Mouse (Mus musculus): ENCODE data around the gene Vsx1. TPM values are rescaled to one million over a fixed set of nuclear protein-coding genes. Genes with fewer than 3 reads are reported as not detected.

Vsx1 gene
- polyA plus RNA-seq, 1 experiment from 2014 or later, result not detected

DNA sequence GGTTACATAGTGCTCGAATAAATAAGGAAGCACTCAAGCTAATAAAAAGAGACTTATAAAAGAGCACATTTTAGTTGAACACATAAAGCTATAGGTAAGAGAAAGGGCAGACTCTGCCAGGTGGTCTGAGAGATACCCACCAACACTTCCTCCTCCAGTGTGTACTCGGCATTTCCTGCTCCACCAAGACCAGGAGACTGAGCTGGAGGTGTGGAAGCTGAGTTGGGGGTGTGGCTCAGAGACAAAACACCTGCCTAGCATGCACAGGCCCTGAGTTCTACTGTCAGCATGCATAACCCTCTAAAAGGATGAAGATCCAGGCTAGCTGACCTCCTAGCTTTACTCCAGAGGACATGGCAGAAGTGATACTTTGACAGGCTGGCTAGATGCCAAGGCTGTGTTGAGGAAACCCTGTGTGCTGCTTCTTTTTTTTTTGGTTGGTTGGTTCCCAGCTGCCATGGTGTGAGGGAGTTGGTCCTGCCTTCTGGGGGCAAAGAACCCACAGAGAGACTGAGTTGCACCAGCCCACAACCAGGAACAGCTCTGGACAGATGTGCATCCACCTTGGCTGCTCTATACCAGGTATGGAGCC lies 19.6 kb downstream of the Vsx1 start:
- peaks cover 51% of the 10 kb centered on the region for H3K4me1 ChIP-seq (ENCODE audit: control insufficient read depth, low read depth, low read length)
- peak overlapping the region; percentile 23; the same call in 1 of the 2 replicates for H3K27ac ChIP-seq (ENCODE audit: low read length)
- H3K9ac ChIP-seq (ENCODE audit: low read depth, low read length), result peak overlapping the region; percentile 19; the same call in 1 of the 2 replicates
- no peak overlapping the region for H3K4me2 ChIP-seq (ENCODE audit: low read depth, low read length)
- no peaks in the 10 kb centered on the region for H3K9me3 ChIP-seq (replicated peaks; ENCODE audit: control insufficient read depth, low read length)
- ATAC-seq (ENCODE audit: low read depth), result no peak
- WGBS (ENCODE audit: insufficient replicate concordance), result 44% methylated on average over 2 of the region's 2 CpGs
- no peaks in the 10 kb centered on the region for H3K36me3 ChIP-seq (ENCODE audit: control insufficient read depth, insufficient read depth)
- no peaks in the 10 kb centered on the region for H3K27me3 ChIP-seq (ENCODE audit: control insufficient read depth, insufficient read depth, low read depth, low read length)
- H3K4me3 ChIP-seq (ENCODE audit: low read depth, low read length), result no peak overlapping the region

DNA sequence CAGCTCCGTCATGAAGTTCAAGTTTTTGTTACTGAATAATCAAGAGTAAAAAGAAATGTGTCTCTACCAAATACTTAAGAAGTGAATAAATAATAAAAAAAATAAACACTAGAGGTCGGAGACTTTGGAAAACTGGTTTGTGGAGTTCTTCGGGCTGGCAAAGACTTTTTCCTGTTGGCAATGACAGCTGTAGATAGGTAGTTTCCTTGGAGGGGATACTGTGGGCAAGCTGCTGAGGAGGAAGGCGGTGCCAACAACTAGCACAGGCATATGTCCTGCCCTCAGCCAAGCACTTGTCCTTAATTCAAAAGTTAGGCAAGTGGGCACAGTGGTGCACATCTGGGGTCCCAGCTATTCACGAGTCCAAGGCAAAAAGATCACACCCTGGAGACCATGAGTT lies 20.2 kb downstream of the Vsx1 start:
- Histone ChIP-seq H3K4me2 (ENCODE audit: low read depth, low read length) (peak overlapping the region; percentile 92), H3K9ac (ENCODE audit: low read depth, low read length) (peak overlapping the region; percentile 88), H3K4me1 (ENCODE audit: control insufficient read depth, low read depth, low read length) (peaks cover 56% of the 10 kb centered on the region), H3K4me3 (ENCODE audit: low read depth, low read length) (peak overlapping the region; percentile 90), H3K36me3 (ENCODE audit: control insufficient read depth, insufficient read depth) (no peaks in the 10 kb centered on the region), H3K9me3 (replicated peaks; ENCODE audit: control insufficient read depth, low read length) (no peaks in the 10 kb centered on the region), H3K27ac (ENCODE audit: low read length) (peak overlapping the region; percentile 93), H3K27me3 (ENCODE audit: control insufficient read depth, insufficient read depth, low read depth, low read length) (no peaks in the 10 kb centered on the region)
- ATAC-seq (ENCODE audit: low read depth), result no peak
- WGBS (ENCODE audit: insufficient replicate concordance), result 55% methylated on average over 5 of the region's 5 CpGs

DNA sequence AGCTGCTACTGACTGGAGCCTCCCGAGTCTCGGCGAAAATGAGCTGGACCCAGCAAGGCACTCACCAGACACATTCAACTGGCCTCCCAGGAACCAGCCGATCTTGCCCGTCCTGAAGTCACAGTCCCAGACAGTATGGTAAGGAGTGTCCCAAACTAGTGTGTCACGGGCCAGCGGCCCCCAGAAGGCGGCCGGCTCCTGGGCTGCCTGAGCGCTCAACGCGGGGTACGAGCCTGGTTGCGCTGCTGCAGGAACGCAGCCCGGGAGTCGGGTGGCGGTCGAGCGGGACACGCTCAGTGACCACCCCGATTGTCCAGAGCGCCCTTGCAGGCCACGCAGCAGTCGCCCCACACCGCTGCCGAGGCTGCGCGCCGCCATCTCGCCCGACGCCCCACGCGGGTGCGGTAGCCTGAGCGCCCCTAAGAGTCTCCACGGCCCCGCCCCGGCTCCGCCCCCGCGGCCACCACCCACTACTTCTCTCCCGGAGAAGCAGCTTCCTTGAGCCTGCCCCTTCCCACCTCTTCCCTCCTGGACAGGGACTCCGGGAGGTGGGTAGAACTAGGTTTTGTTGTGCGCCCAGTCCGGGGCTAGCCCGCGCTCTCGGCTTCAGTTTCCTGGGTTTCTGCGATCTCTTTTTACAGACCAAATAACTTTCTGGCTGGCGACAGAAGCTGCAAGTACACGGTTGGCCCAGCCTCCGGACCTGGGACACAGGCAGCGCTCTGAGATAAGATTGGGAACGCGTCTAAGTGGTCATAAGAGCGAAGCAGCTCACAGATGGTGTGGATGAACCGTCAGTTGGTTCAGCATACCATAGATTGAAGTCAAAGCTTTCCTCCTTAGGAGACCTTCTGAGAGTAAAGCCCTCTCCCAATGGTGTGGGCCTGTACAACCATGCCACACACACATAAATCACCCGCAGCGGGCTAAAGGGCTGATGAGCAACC lies 21.1 kb downstream of the Vsx1 start, which contains the start of gene Acss1:
Gene Acss1, minus strand, starts transcription at position 681 of the 947 bp plus-strand sequence.
- peak within 1 kb of the TSS; percentile 90 for H3K4me3 ChIP-seq (ENCODE audit: low read depth, low read length)
- H3K9ac ChIP-seq (ENCODE audit: low read depth, low read length), result peak within 1 kb of the TSS; percentile 88
- no peaks in the 10 kb centered on the region for H3K36me3 ChIP-seq (ENCODE audit: control insufficient read depth, insufficient read depth)
- H3K4me1 ChIP-seq (ENCODE audit: control insufficient read depth, low read depth, low read length), result peaks cover 65% of the 10 kb centered on the region
- WGBS (ENCODE audit: insufficient replicate concordance), result under 1% methylated on average over 61 of the region's 61 CpGs
- peak; percentile 72 for ATAC-seq (ENCODE audit: low read depth)
- H3K9me3 ChIP-seq (replicated peaks; ENCODE audit: control insufficient read depth, low read length), result no peaks in the 10 kb centered on the region
- peak within 1 kb of the TSS; percentile 93 for H3K27ac ChIP-seq (ENCODE audit: low read length)
- H3K27me3 ChIP-seq (ENCODE audit: control insufficient read depth, insufficient read depth, low read depth, low read length), result no peaks in the 10 kb centered on the region
- H3K4me2 ChIP-seq (ENCODE audit: low read depth, low read length), result peak within 1 kb of the TSS; percentile 92

DNA sequence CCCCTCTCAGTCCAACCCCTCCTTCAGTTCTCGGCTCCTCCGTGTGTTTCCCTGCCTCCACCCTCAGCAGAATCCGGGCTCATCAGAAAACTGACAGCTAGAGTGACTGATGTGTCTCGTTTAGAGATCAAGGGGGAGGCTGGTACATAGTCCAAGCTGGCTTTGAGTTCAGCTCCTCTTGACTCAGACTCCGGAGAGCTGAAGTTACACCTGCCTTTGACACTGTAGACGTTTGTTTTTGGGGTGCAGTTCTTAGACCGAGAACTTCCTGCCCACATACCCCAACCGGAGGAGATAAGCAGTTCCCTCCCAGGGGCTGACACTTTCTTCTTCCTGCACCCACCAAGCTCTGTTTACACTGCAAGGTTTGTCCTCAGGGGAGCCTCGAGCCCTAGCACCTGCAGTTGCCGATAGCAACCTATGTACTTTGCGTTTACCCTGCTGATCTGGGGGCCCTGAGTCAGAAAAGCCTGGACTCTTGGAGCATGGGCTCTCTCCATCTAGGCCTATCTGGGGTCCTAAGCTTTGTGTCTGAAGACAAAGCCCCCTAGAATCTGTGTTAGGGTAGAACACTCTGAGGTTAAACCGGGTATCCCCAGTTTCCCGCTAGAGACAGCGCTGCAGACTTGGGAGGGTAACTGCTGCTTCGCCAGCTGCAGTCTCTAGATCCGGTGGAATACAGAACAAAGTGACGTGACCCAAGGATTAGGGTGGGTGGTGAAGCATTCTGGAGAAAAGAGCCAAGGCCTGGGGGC lies 21.9 kb downstream of the Vsx1 start:
- ATAC-seq (ENCODE audit: low read depth), result peak; percentile 37
- peaks cover 72% of the 10 kb centered on the region for H3K4me1 ChIP-seq (ENCODE audit: control insufficient read depth, low read depth, low read length)
- peak overlapping the region; percentile 92 for H3K4me2 ChIP-seq (ENCODE audit: low read depth, low read length)
- no peaks in the 10 kb centered on the region for H3K36me3 ChIP-seq (ENCODE audit: control insufficient read depth, insufficient read depth)
- under 1% methylated on average over 17 of the region's 17 CpGs for WGBS (ENCODE audit: insufficient replicate concordance)
- no peaks in the 10 kb centered on the region for H3K9me3 ChIP-seq (replicated peaks; ENCODE audit: control insufficient read depth, low read length)
- peak overlapping the region; percentile 93 for H3K27ac ChIP-seq (ENCODE audit: low read length)
- no peaks in the 10 kb centered on the region for H3K27me3 ChIP-seq (ENCODE audit: control insufficient read depth, insufficient read depth, low read depth, low read length)
- peak overlapping the region; percentile 90 for H3K4me3 ChIP-seq (ENCODE audit: low read depth, low read length)
- H3K9ac ChIP-seq (ENCODE audit: low read depth, low read length), result peak overlapping the region; percentile 88

DNA sequence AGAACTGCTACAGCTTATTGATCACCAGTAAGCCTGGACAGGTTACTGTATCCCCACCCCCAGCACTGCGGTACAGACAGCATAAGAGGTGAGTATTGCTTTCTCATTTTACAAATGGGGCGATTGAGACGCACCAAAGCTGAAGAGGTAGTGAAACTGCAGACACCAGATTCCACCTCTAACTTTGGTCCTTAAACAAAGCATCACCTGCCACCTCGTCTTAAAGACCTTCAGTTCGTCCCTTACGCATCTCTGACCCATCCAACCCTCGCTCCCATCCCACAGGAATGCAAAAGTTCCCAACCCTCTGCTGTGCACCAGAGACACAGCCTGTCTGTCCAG lies 22.5 kb downstream of the Vsx1 start:
- Histone ChIP-seq H3K27me3 (ENCODE audit: control insufficient read depth, insufficient read depth, low read depth, low read length) (no peaks in the 10 kb centered on the region), H3K4me1 (ENCODE audit: control insufficient read depth, low read depth, low read length) (peaks cover 73% of the 10 kb centered on the region), H3K9me3 (replicated peaks; ENCODE audit: control insufficient read depth, low read length) (no peaks in the 10 kb centered on the region), H3K4me2 (ENCODE audit: low read depth, low read length) (peak overlapping the region; percentile 92), H3K36me3 (ENCODE audit: control insufficient read depth, insufficient read depth) (no peaks in the 10 kb centered on the region), H3K27ac (ENCODE audit: low read length) (peak overlapping the region; percentile 93), H3K9ac (ENCODE audit: low read depth, low read length) (peak overlapping the region; percentile 88), H3K4me3 (ENCODE audit: low read depth, low read length) (peak overlapping the region; percentile 90)
- WGBS (ENCODE audit: insufficient replicate concordance), result 19% methylated on average over 7 of the region's 7 CpGs
- no peak for ATAC-seq (ENCODE audit: low read depth)

DNA sequence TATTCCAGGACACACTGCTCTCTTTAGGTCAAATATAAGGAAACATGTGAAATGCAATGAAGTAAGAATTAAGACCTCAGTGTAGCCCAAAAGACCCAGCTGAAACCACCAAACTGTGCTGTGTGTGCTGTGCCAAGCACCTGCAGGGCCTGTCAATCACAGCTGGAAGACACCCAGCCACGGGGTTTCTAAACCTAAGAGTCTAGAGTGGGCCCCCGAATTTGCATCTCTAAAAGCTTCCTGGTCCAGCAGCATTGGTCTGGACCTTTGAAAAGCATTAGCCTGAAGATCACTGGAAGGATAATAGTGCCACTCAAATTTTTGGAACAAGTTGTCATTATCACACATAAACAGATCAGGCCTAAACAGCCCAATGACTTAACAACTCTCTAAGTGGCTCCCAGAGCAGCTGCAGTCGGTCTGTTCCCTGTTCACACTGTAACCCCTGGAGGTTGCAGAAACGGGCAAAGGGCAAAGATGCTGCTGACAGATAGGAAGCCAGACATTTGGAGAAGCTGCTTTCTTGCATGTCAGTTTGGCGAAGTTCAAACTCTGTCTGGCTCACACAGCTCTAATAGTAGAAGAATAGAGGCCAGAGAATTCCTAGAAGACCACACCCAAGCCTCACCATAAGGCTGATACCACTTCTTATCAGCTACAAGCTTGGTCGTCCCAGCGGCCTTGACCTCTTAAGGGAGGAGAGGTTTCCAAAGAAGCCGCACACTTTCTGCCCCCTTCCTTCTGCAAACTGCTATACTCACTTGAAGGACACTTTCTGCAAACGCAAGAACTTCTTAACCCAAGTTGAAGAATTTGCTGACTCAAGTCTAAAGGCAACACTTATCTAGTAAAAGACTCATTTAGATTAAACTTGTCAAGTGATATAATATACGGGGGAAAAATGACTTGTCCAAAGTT lies 23.4 kb downstream of the Vsx1 start:
- Histone ChIP-seq H3K36me3 (ENCODE audit: control insufficient read depth, insufficient read depth) (no peaks in the 10 kb centered on the region), H3K9me3 (replicated peaks; ENCODE audit: control insufficient read depth, low read length) (no peaks in the 10 kb centered on the region), H3K27me3 (ENCODE audit: control insufficient read depth, insufficient read depth, low read depth, low read length) (no peaks in the 10 kb centered on the region), H3K9ac (ENCODE audit: low read depth, low read length) (peak overlapping the region; percentile 29), H3K4me1 (ENCODE audit: control insufficient read depth, low read depth, low read length) (peaks cover 73% of the 10 kb centered on the region), H3K4me2 (ENCODE audit: low read depth, low read length) (peak overlapping the region; percentile 92), H3K4me3 (ENCODE audit: low read depth, low read length) (peak overlapping the region; percentile 90), H3K27ac (ENCODE audit: low read length) (peak overlapping the region; percentile 97)
- WGBS (ENCODE audit: insufficient replicate concordance), result 8% methylated on average over 10 of the region's 10 CpGs
- peak; percentile 64 for ATAC-seq (ENCODE audit: low read depth)

DNA sequence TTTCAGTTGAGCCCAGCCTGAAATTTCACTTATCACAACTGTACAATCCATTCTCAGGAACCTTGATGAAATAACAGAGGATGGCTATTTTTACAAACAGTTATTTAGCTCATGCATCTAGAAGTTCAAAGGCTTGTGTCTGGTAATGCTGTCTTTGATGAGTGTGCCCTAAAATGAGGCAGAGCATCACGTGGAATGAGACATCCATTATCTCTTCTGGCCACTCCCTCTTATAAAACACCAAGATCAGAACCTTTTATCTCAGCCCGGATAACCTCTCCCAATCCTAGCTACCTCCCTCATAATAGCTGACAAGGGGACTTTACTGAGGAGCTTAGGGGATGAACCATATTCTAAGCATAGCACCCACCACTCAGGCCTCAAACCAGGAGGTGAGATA lies 24.2 kb downstream of the Vsx1 start:
- 9% methylated on average over 2 of the region's 2 CpGs for WGBS (ENCODE audit: insufficient replicate concordance)
- ATAC-seq (ENCODE audit: low read depth), result no peak
- Histone ChIP-seq H3K36me3 (ENCODE audit: control insufficient read depth, insufficient read depth) (no peaks in the 10 kb centered on the region), H3K27ac (ENCODE audit: low read length) (peak overlapping the region; percentile 97), H3K27me3 (ENCODE audit: control insufficient read depth, insufficient read depth, low read depth, low read length) (no peaks in the 10 kb centered on the region), H3K4me1 (ENCODE audit: control insufficient read depth, low read depth, low read length) (peaks cover 74% of the 10 kb centered on the region), H3K9me3 (replicated peaks; ENCODE audit: control insufficient read depth, low read length) (no peaks in the 10 kb centered on the region), H3K4me3 (ENCODE audit: low read depth, low read length) (peak overlapping the region; percentile 90), H3K4me2 (ENCODE audit: low read depth, low read length) (peak overlapping the region; percentile 92), H3K9ac (ENCODE audit: low read depth, low read length) (peak overlapping the region; percentile 29)

Measured in liver, embryonic 16.5 days (tissue).